Mouse (Mus musculus) erythroblast, embryonic 14.5 days (primary cell): ENCODE measurements around the gene Mcpt9.
"Not testable (repeated sequence)": the region's sequence is repeated elsewhere in the genome, so short reads cannot be mapped to it uniquely, and the experiment has no call there.

Source experiments
- GATA1 ChIP-seq: IDR thresholded peaks from 2 replicates; pipeline ENCODE4 v1.6.1; 2012; ENCODE audit warnings: low read length, inconsistent platforms, mixed read lengths
- TAL1 ChIP-seq: IDR thresholded peaks from 3 replicates; pipeline ENCODE4 v1.6.1; 2012; ENCODE audit warnings: low read length, inconsistent platforms, mixed read lengths

DNA sequence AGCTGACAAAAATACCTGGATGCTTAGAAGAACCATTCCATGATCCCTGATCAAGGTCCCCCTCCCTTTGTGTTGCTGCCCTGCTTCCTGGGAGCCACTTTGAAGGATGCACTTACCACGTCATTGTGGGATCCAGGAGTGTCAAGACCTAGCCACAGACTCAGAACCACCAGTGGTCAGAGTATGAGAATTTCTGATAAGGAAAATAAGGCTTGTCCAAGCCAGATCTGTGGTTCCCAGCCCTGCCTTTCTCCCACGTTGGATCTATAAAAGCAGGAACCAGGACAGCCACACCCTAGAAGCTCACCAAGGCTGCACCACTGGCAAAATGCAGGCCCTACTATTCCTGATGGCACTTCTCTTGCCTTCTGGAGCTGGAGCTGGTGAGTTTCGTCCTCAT lies 12.6 kb downstream of the Mcpt9 start, which contains the start of gene Mcpt1:
- not testable (repeated sequence) for TF ChIP-seq TAL1, GATA1
